Mouse (Mus musculus) embryonic facial prominence, embryonic 11.5 days (tissue): ENCODE measurements around the gene Ccdc149. TPM values are rescaled to one million over a fixed set of nuclear protein-coding genes. Genes with fewer than 3 reads are reported as not detected.

Experiments used
- ATAC-seq: fragments of 200-750 bp; cut with Nextera tagmentation; replicated peaks from 2 replicates; pipeline ENCODE4 v1.8.0; 2017; ENCODE audit warnings: low read depth; ENCODE audit not compliant: insufficient number of reproducible peaks, low FRiP score, low TSS enrichment
- DNase-seq: peaks from one replicate; pipeline ENCODE4 v3.0.0-alpha.2; 2015; ENCODE audit warnings: low spot score
- H3K27ac ChIP-seq: fragments of 300-500 bp; sonication (generic); replicated peaks from 2 replicates; pipeline ENCODE4 v1.5.1; 2014; ENCODE audit warnings: mild to moderate bottlenecking, low read depth, low read length, control low read depth
- H3K27me3 ChIP-seq: fragments of 300-500 bp; sonication (generic); 2 replicates; pipeline ENCODE4 v1.6.1; 2014; ENCODE audit warnings: mild to moderate bottlenecking, low read length, moderate library complexity, mixed read lengths; ENCODE audit not compliant: control insufficient read depth, insufficient read depth
- H3K36me3 ChIP-seq: fragments of 300-500 bp; sonication (generic); replicated peaks from 2 replicates; pipeline ENCODE4 v1.6.1; 2014; ENCODE audit warnings: low read depth, mild to moderate bottlenecking, low read length, moderate library complexity, mixed read lengths; ENCODE audit not compliant: control insufficient read depth, insufficient read depth
- H3K4me1 ChIP-seq: fragments of 300-500 bp; sonication (generic); 2 replicates; pipeline ENCODE4 v1.6.1; 2014; ENCODE audit warnings: low read length, mixed read lengths; ENCODE audit not compliant: control insufficient read depth, insufficient read depth
- H3K4me2 ChIP-seq: fragments of 300-500 bp; sonication (generic); 2 replicates; pipeline ENCODE4 v1.6.1; 2014; ENCODE audit warnings: low read depth, mild to moderate bottlenecking, control low read depth, low read length, moderate library complexity
- H3K4me3 ChIP-seq: fragments of 300-500 bp; sonication (generic); 2 replicates; pipeline ENCODE4 v1.5.1; 2014; ENCODE audit warnings: low read depth, low read length, control low read depth
- H3K9ac ChIP-seq: fragments of 300-500 bp; sonication (generic); replicated peaks from 2 replicates; pipeline ENCODE4 v1.6.1; 2014; ENCODE audit warnings: mild to moderate bottlenecking, control low read depth, low read length
- H3K9me3 ChIP-seq: fragments of 300-500 bp; sonication (generic); replicated peaks from 2 replicates; pipeline ENCODE4 v1.6.1; 2016; ENCODE audit warnings: mild to moderate bottlenecking, low read length, inconsistent platforms, mixed read lengths; ENCODE audit not compliant: control insufficient read depth
- WGBS: fragments of 180-500 bp; shearing (Covaris S2); extraction: QIAGEN DNeasy Blood & Tissue Kit; methylation state at CpG from one replicate; pipeline ENCODE4 v1.1.7; 2014; 5-methylcytosine and 5-hydroxymethylcytosine counted together
- polyA plus RNA-seq: library from polyadenylated mRNA; unstranded; fragments of >200 nt; fragmentation: Nextera tagmentation; extraction: Ambion mirVana; gene quantifications from 2 replicates; pipeline ENCODE4 v1.2.1, GENCODE M21; 2014

The Ccdc149 gene
- polyA plus RNA-seq = 1.2 and 1.3 TPM in 2 replicates

DNA sequence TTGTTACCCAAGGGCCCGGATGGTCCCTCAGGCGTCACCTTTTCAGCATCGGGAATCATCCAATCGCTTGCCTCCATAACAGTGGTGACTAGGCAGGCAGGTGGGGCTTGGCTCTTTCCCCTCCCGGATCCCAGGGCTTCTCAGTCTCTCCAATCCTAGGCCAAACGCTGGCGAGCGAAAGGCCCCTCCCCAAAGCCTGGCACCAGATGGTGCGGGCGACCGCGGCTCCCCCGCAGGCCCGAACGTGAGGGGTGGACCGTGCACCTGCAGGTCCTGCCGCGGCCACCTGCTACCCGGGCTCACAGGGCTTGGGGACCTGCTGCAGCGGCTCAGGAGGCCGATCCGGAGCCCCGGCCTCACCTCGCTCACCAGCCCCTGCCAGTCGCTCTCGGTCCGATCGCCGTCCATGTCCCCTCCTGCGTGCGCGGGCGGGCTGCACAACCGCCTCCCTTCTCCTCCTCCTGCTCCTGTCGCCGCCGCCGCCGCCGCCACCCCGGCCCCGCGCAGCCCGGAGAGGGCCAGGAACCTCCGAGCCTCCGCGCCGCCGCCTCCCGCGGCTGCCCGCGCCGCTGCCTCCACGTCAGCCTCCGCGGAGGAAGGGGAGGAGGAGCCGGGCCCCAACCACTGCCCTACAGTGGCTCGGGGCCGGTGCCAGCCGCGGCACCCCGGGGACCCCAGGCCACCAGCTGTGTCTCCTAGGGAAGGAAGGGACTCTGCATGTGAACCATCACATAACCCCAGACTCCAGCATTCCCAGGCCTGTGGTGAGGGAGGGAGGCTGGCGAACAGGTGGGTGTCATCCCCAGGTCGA lies at the start of gene Ccdc149:
Gene Ccdc149 (minus strand): TSS at position 531 of the 811 bp plus-strand sequence.
- peaks cover 6% of the 10 kb centered on the region; the same call in 1 of the 2 replicates for H3K27me3 ChIP-seq
- H3K4me2 ChIP-seq = peak within 1 kb of the TSS; percentile 93
- H3K4me3 ChIP-seq = peak within 1 kb of the TSS; percentile 62
- ATAC-seq (peak; percentile 87), DNase-seq (peak; percentile 61)
- peak within 1 kb of the TSS; percentile 76 for H3K9ac ChIP-seq
- H3K4me1 ChIP-seq = no peaks in the 10 kb centered on the region
- H3K9me3 ChIP-seq = no peaks in the 10 kb centered on the region
- H3K27ac ChIP-seq = no peak within 1 kb of the TSS
- WGBS = 1% methylated on average over 55 of the region's 65 CpGs
- no peaks in the 10 kb centered on the region for H3K36me3 ChIP-seq

DNA sequence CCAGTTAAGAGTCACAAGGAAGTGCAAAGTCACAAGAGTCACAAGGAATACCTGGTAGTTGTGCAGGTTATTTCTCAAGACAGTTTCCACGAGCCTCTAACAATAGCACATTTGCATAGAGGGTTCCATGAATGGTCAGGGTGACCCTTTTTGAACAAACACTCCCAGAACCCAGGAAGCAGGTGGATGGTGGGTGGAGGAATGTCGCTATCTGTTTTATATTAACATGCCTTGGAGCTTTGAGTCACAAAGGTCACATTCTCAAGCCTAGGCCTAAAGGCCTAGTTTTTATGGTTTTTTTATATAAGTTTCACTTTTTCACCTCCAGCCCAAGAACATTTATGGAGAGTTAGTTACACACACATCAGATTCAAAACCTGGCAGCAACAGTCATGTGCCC lies 48.6 kb upstream of the Ccdc149 start:
- ATAC-seq (no peak), DNase-seq (no peak)
- no peaks in the 10 kb centered on the region for H3K27me3 ChIP-seq
- H3K9me3 ChIP-seq = no peaks in the 10 kb centered on the region
- no peaks in the 10 kb centered on the region for H3K4me1 ChIP-seq
- H3K4me3 ChIP-seq = no peak overlapping the region
- no peak overlapping the region for H3K4me2 ChIP-seq
- no peaks in the 10 kb centered on the region for H3K36me3 ChIP-seq
- H3K9ac ChIP-seq = no peak overlapping the region
- WGBS = 85% methylated on average over 2 of the region's 2 CpGs
- H3K27ac ChIP-seq = no peak overlapping the region

DNA sequence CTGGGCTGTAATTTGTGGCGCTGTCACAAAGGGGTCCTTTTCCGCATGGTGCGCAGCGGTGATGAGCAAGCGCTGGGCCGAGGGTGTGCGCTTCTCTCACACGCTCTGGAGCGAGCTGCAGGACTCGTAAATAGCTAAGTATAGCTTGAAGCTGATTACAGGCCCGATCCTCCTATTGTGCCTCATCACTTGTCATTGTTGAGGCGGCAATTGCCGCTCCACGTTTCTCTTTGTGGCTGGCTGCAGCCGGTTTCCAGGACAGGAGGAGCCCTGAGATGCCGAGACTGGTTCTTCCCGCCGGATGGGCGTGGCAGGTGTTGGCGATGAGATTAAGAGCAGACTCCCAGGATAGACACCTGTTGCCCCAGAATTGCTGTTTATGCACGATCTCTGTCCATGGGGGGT lies 44.8 kb upstream of the Ccdc149 start:
- H3K9ac ChIP-seq = no peak overlapping the region
- no peak for ATAC-seq
- H3K9me3 ChIP-seq = no peaks in the 10 kb centered on the region
- H3K27me3 ChIP-seq = no peaks in the 10 kb centered on the region
- no peaks in the 10 kb centered on the region for H3K4me1 ChIP-seq
- H3K4me2 ChIP-seq = peak overlapping the region; percentile 21
- DNase-seq = peak; percentile 27
- no peaks in the 10 kb centered on the region for H3K36me3 ChIP-seq
- H3K4me3 ChIP-seq = 0 out of 2 replicates have a peak overlapping the region, but pooled peaks have one; percentile 13
- H3K27ac ChIP-seq = no peak overlapping the region
- 15% methylated on average over 21 of the region's 21 CpGs for WGBS

DNA sequence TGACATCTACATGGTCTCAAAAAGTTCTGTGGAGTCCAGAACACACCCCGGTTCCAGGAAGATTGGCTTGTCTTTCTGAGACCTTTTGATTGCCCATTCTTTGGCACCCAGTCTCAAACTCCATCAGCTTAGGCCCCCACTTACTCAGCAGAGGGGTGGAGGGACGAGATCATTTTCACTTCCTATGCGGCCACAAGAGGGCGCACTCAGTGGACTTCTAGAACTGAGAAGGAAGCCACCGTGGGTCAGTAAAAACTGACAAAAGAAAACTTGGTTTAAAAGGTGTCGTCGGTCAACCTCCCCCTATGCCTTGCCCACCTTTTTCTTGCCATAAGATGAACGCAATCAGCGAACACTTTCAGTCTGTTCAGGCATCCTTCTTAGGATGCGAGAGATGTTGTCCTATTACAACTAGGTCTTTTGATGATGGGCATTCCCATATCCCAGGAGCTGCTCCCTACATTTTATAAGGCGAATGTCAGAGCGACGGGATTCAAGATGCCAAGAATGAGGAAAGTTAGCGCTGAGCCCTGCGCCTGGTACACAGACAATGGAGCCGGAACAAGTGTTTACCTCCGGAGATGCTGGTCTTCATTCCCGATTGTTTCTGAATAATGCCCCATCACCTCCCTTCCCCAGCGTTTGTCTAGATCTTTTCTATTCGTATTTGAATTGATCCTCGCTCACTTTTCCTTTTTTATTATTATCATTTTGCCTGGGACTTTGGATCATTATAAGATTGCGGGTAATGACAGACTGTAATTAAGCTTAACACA lies 44.1 kb upstream of the Ccdc149 start:
- H3K36me3 ChIP-seq = no peaks in the 10 kb centered on the region
- peak overlapping the region; percentile 21 for H3K4me2 ChIP-seq
- 0 out of 2 replicates have a peak overlapping the region, but pooled peaks have one; percentile 6 for H3K4me3 ChIP-seq
- no peak overlapping the region for H3K27ac ChIP-seq
- H3K9ac ChIP-seq = no peak overlapping the region
- no peaks in the 10 kb centered on the region for H3K4me1 ChIP-seq
- DNase-seq (peak; percentile 81), ATAC-seq (peak; percentile 46; the same call in 1 of the 2 replicates)
- H3K27me3 ChIP-seq = no peaks in the 10 kb centered on the region
- 28% methylated on average over 22 of the region's 22 CpGs for WGBS
- no peaks in the 10 kb centered on the region for H3K9me3 ChIP-seq

DNA sequence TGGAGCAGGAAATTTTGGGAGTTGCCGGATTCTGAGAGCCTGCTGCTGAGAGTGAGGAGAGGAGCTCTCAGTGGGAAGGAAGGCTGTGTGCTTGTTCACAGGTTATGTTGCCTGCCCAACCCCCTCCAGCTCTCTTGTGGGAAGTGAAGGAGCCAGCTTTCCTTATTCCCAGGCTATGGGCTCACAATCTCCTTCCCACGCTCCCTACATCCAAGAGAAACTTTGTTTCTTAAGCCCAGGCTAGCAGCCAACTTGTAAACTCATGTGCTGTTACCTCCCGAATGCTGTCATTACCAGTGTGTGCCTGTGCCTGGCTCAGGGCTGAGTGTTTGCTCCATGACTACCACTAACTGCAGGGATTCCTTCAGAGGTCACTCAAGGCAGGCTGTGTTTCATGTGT lies 39.8 kb upstream of the Ccdc149 start:
- 65% methylated on average over 3 of the region's 3 CpGs for WGBS
- Histone ChIP-seq H3K4me1 (no peaks in the 10 kb centered on the region), H3K9ac (no peak overlapping the region), H3K36me3 (no peaks in the 10 kb centered on the region), H3K4me3 (no peak overlapping the region), H3K27ac (no peak overlapping the region), H3K4me2 (no peak overlapping the region), H3K9me3 (no peaks in the 10 kb centered on the region), H3K27me3 (no peaks in the 10 kb centered on the region)
- no peak for ATAC-seq
- DNase-seq = no peak

DNA sequence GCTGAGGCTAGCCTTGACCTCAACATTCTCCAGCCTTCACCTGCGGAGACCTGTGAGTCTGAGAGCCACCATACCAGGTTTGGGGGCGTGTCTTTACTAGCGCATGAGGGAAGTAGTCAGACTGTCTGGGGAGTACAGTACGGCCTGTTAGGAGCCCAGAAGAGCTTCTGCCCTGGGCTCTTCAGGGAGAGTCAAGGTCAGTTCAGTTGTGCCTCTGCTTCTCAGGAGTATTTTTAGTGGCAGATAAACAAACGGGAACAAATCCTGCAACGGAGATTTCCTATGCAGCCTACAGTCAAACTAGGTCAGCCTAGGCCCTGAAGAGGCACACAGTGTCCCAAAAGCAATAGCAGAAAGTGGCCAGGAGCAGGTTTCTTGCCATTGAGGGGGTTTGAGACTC lies 38.1 kb upstream of the Ccdc149 start:
- Histone ChIP-seq H3K36me3 (no peaks in the 10 kb centered on the region), H3K4me2 (no peak overlapping the region), H3K4me3 (no peak overlapping the region), H3K27me3 (no peaks in the 10 kb centered on the region), H3K9ac (no peak overlapping the region), H3K4me1 (no peaks in the 10 kb centered on the region), H3K9me3 (no peaks in the 10 kb centered on the region), H3K27ac (no peak overlapping the region)
- WGBS = 87% methylated on average over 6 of the region's 6 CpGs
- DNase-seq (no peak), ATAC-seq (no peak)

DNA sequence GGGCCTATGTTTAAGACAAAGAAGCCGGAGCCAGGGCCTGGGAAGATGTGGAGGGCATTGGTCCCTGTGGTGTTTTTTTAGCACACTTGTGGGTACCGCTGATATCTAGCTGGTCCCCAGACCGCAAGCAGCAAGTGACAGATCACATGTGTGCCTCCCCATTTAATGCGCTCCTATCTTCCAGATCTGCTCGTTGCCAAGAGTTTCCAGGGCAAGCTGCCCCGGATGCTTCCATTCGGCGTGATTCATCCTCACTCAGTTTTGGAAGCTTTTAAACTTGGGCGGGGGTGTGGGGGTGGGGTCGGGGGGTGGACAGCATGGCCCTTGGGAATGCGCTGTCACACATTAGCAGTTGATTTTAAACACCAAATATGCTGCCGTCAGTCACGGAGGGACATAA lies 33.3 kb upstream of the Ccdc149 start:
- H3K36me3 ChIP-seq = no peaks in the 10 kb centered on the region
- H3K27me3 ChIP-seq = no peaks in the 10 kb centered on the region
- no peak overlapping the region for H3K27ac ChIP-seq
- WGBS = 90% methylated on average over 13 of the region's 13 CpGs
- DNase-seq (no peak), ATAC-seq (no peak)
- H3K4me3 ChIP-seq = no peak overlapping the region
- H3K9ac ChIP-seq = no peak overlapping the region
- H3K4me1 ChIP-seq = no peaks in the 10 kb centered on the region
- no peaks in the 10 kb centered on the region for H3K9me3 ChIP-seq
- H3K4me2 ChIP-seq = no peak overlapping the region

DNA sequence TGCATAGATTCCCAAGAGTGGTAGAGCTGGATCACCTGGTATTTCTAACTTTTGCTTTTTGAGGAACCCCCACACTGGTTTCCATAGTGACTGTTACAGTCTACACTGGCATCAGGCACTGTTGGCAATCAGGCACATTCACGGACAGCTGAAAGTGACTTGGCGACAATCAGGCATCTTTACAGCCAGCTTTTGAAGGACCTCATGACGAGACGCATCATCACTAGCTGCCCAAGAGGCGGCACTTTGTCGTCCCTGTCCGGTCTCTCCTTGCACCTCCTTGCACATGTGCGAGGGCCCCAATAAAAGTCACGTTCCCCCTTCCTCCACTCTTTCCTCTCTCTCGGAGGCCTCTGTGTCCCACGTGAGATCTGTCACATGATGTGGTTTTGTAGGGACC lies 32.8 kb upstream of the Ccdc149 start:
- 96% methylated on average over 11 of the region's 11 CpGs for WGBS
- Histone ChIP-seq H3K4me3 (no peak overlapping the region), H3K27me3 (no peaks in the 10 kb centered on the region), H3K36me3 (no peaks in the 10 kb centered on the region), H3K4me1 (no peaks in the 10 kb centered on the region), H3K9me3 (no peaks in the 10 kb centered on the region), H3K4me2 (no peak overlapping the region), H3K27ac (no peak overlapping the region), H3K9ac (no peak overlapping the region)
- ATAC-seq (no peak), DNase-seq (no peak)
